Mouse (Mus musculus) liver, embryonic 12.5 days (tissue): ENCODE measurements at regions not wholly inside any gene's neighbourhood (a gene's known extent, or its start where the extent isn't known, plus 50 kb on each side); places are given as distances from the start of the nearest gene placed in this dataset.

Experiments used
- ATAC-seq: fragments of 200-750 bp; cut with Nextera tagmentation; 2 replicates; pipeline ENCODE4 v1.8.0; 2017; ENCODE audit warnings: moderate number of reproducible peaks, mild to moderate bottlenecking, moderate library complexity
- H3K27ac ChIP-seq: fragments of 300-500 bp; sonication (generic); 2 replicates; pipeline ENCODE4 v1.5.1; 2016; ENCODE audit warnings: mild to moderate bottlenecking
- H3K27me3 ChIP-seq: fragments of 300-500 bp; sonication (generic); replicated peaks from 2 replicates; pipeline ENCODE4 v1.6.1; 2016; ENCODE audit warnings: mild to moderate bottlenecking, moderate library complexity
- H3K36me3 ChIP-seq: fragments of 300-500 bp; sonication (generic); 2 replicates; pipeline ENCODE4 v1.6.1; 2016; ENCODE audit warnings: mild to moderate bottlenecking, moderate library complexity
- H3K4me1 ChIP-seq: fragments of 300-500 bp; sonication (generic); 2 replicates; pipeline ENCODE4 v1.6.1; 2016
- H3K4me2 ChIP-seq: fragments of 300-500 bp; sonication (generic); 2 replicates; pipeline ENCODE4 v1.6.1; 2016; ENCODE audit warnings: mild to moderate bottlenecking, moderate library complexity
- H3K4me3 ChIP-seq: fragments of 300-500 bp; sonication (generic); 2 replicates; pipeline ENCODE4 v1.5.1; 2016; ENCODE audit warnings: mild to moderate bottlenecking, moderate library complexity
- H3K9ac ChIP-seq: fragments of 300-500 bp; sonication (generic); 2 replicates; pipeline ENCODE4 v1.6.1; 2016; ENCODE audit warnings: mild to moderate bottlenecking, moderate library complexity
- H3K9me3 ChIP-seq: fragments of 300-500 bp; sonication (generic); replicated peaks from 2 replicates; pipeline ENCODE4 v1.6.1; 2016; ENCODE audit warnings: mild to moderate bottlenecking, moderate library complexity
- WGBS: fragments of 180-500 bp; shearing (Covaris S2); methylation state at CpG from one replicate; pipeline ENCODE4 v1.1.7; 2016; ENCODE audit not compliant: insufficient replicate concordance; 5-methylcytosine and 5-hydroxymethylcytosine counted together

DNA sequence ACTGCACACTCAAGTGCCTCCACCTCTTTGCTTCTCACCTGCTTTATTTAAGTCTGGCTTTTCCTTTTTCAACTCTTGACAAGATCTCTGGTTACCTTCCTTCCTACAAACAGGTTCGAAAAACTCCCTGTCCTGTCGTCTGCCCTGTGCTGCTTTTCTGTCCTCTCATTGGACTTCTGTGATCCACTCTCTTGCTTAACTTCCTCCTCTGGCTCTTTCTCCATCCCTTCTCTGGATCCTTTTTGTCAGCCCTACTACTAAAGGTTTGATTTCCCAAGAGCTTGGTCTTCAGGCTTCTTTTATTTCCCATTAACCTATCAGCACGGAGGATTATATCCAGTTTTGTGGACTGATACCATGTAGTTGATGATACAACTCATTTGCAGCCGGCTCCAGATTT, 149.8 kb downstream of the Satb1 start:
- Histone ChIP-seq H3K4me2 (no peak overlapping the region), H3K27ac (no peak overlapping the region), H3K36me3 (no peaks in the 10 kb centered on the region), H3K4me3 (no peak overlapping the region), H3K9ac (no peak overlapping the region), H3K27me3 (no peaks in the 10 kb centered on the region), H3K4me1 (no peaks in the 10 kb centered on the region), H3K9me3 (no peaks in the 10 kb centered on the region)
- WGBS: 60% methylated on average over 4 of the region's 4 CpGs
- ATAC-seq: no peak

DNA sequence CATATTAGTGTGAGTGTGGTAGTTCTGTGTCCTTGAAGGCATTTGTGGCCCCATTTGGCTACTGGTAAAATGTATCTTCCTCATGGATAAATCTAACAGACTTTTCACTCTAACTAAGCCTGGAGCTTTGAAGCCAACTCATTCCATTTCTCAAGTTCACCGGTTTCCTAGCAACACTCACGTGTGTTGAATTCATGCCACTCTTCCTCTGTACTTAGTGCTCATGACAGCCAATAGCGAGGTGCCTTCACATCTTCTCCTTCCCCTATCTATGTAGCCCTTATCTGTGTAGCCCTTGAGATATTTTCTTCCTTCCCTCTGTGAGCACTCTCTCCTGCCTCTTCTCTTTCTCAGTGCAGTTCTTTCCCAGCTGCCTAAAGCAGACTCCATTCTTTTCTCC, 150.7 kb downstream of the Satb1 start:
- H3K4me2 ChIP-seq: no peak overlapping the region
- H3K9ac ChIP-seq: no peak overlapping the region
- H3K4me1 ChIP-seq: no peaks in the 10 kb centered on the region
- no peaks in the 10 kb centered on the region for H3K27me3 ChIP-seq
- no peak overlapping the region for H3K27ac ChIP-seq
- ATAC-seq: no peak
- H3K4me3 ChIP-seq: no peak overlapping the region
- no peaks in the 10 kb centered on the region for H3K36me3 ChIP-seq
- WGBS: 61% methylated on average over 3 of the region's 3 CpGs
- H3K9me3 ChIP-seq: no peaks in the 10 kb centered on the region

DNA sequence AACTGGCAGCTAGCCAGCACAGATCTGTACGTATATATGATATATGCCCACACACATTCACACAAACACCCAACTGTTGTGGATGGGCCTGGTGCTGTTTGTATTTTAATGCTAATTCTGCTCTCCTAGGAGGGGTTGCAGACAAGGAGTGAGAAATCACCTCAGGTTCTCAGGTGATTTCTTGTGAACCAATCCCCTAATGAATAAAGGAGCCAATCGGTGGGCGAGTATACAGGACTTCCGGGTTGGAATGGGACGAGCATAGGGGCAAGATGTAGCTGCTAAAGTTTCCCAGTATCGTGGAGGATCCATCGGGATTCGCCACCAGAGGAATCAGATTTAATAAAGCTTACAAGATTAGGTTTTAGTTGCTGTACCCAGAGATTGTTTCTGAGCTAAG, 155.6 kb downstream of the Satb1 start:
- H3K4me2 ChIP-seq: no peak overlapping the region
- ATAC-seq: no peak
- WGBS: 83% methylated on average over 8 of the region's 8 CpGs
- H3K4me3 ChIP-seq: no peak overlapping the region
- no peaks in the 10 kb centered on the region for H3K27me3 ChIP-seq
- H3K27ac ChIP-seq: no peak overlapping the region
- no peaks in the 10 kb centered on the region for H3K4me1 ChIP-seq
- no peak overlapping the region for H3K9ac ChIP-seq
- H3K36me3 ChIP-seq: no peaks in the 10 kb centered on the region
- no peaks in the 10 kb centered on the region for H3K9me3 ChIP-seq

DNA sequence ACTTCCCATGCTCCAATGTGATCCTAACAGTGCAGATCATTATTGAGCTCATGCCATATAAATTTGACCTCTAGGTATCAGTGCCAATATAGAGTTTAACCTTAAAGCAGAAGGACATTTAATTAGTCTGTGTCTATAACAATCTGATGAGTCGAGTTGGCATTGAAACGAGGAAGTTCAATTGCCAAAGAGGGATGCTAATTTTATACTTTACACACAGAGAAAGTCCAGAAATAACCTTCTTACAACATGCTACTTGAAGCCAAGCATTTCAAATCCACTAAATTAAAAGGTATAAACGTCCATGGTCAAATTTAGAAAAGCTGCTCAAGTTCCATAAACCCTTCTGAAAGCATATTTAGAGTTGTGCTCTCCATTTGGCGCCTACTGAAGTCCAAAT, 174.7 kb downstream of the Satb1 start:
- no peaks in the 10 kb centered on the region for H3K36me3 ChIP-seq
- H3K4me2 ChIP-seq: no peak overlapping the region
- no peaks in the 10 kb centered on the region for H3K27me3 ChIP-seq
- H3K4me1 ChIP-seq: no peaks in the 10 kb centered on the region
- ATAC-seq: no peak
- H3K27ac ChIP-seq: no peak overlapping the region
- H3K9ac ChIP-seq: no peak overlapping the region
- no peaks in the 10 kb centered on the region for H3K9me3 ChIP-seq
- H3K4me3 ChIP-seq: no peak overlapping the region
- 38% methylated on average over 4 of the region's 4 CpGs for WGBS

DNA sequence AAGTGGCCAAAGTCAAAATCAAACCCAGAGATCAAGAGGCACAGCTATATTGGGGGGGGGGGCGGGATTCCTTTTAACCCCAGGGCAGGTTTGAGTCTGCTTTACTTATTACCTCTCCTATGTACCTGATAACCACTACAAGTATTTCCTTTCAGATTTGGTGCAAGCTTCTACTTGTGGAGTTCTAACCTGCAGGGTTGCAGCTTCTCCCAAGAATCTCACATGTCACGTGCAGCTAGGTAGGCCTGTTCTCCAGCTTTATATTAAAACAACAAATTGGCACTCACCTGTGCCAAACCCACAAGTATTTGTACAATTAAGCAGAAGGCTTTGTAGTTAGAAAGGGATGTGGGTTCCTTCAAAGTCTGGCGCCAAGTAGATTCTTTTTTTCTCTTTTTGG, 179.2 kb downstream of the Satb1 start:
- ATAC-seq: no peak
- Histone ChIP-seq H3K9ac (no peak overlapping the region), H3K27me3 (no peaks in the 10 kb centered on the region), H3K9me3 (no peaks in the 10 kb centered on the region), H3K36me3 (no peaks in the 10 kb centered on the region), H3K4me1 (no peaks in the 10 kb centered on the region), H3K4me3 (no peak overlapping the region), H3K27ac (no peak overlapping the region), H3K4me2 (no peak overlapping the region)
- WGBS: 68% methylated on average over 3 of the region's 3 CpGs

DNA sequence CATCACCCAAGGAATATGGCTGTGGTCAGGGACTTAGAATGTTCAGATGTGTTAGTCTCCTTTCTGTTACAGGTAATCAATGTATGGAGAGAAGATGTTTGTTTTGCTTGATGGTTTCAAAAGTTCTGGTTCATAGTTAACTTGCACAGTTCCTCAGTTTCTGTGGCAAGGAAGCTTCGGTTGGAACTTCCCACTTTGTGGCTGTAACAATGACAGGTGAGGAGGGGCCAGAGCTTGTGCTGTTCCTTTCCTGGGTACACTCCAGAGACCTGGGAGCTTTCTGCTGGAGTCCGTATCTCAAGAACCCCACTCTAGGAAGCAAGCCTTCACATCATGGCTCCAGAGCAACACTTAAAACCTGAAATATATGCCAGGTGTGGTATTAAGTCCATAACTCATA, 181.2 kb downstream of the Satb1 start:
- no peak overlapping the region for H3K4me3 ChIP-seq
- H3K4me1 ChIP-seq: no peaks in the 10 kb centered on the region
- H3K4me2 ChIP-seq: no peak overlapping the region
- H3K36me3 ChIP-seq: no peaks in the 10 kb centered on the region
- H3K9ac ChIP-seq: no peak overlapping the region
- H3K27me3 ChIP-seq: no peaks in the 10 kb centered on the region
- H3K27ac ChIP-seq: no peak overlapping the region
- no peak for ATAC-seq
- 42% methylated on average over 2 of the region's 2 CpGs for WGBS
- H3K9me3 ChIP-seq: no peaks in the 10 kb centered on the region

DNA sequence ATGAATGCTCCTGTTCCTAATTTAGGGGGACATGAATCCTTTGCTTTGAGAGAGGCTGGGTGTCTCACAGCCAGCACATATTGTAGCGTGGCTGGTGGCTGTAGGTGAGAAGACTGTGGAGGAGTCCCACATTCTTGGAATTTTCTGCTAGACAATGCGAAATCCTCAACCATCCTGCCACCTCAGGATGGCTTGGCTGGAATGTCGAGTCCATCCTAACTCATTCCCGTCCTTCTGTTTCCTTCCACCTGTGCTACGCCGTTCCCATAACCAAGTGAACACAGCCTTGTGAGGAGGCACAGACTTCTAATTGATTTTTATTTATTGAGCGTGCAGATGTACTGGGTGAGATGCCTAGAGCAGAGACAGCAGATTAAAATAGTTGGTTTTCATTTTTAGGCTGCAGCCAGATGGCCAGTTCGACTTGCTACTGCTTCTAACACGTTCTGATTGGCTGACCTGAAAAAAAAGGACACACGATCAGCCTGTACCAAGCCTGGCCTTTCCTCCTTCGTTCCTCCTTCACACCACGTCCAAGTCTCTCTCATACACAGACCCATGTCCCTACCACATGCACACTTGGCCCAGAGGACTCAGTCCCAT, 183.8 kb downstream of the Satb1 start:
- H3K4me1 ChIP-seq: no peaks in the 10 kb centered on the region
- no peaks in the 10 kb centered on the region for H3K27me3 ChIP-seq
- 61% methylated on average over 12 of the region's 12 CpGs for WGBS
- ATAC-seq: no peak
- H3K4me2 ChIP-seq: no peak overlapping the region
- no peak overlapping the region for H3K9ac ChIP-seq
- no peak overlapping the region for H3K27ac ChIP-seq
- no peaks in the 10 kb centered on the region for H3K9me3 ChIP-seq
- H3K36me3 ChIP-seq: no peaks in the 10 kb centered on the region
- H3K4me3 ChIP-seq: no peak overlapping the region

DNA sequence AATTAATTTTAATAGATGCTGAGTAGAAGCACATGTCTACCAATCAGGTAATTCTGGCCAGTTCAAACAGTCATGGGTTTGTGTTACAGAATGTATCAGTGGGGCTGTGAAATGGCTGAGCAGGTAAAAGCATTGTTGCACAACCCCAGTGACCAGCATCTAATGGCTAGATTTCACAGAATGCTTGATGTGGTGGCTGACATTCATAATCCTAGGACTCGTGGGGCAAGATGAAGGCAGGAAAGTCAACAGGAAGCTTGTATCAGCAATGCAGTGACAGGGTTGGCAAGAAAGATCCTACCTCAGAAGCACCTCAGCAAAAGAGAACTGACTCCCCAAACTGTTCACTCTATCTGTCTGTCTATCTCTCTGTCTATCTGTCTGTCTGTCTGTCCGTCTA, 186.7 kb downstream of the Satb1 start:
- ATAC-seq: no peak
- 31% methylated on average over 2 of the region's 2 CpGs for WGBS
- no peak overlapping the region for H3K27ac ChIP-seq
- no peaks in the 10 kb centered on the region for H3K36me3 ChIP-seq
- no peaks in the 10 kb centered on the region for H3K4me1 ChIP-seq
- H3K27me3 ChIP-seq: no peaks in the 10 kb centered on the region
- H3K9me3 ChIP-seq: no peaks in the 10 kb centered on the region
- no peak overlapping the region for H3K4me2 ChIP-seq
- H3K9ac ChIP-seq: no peak overlapping the region
- no peak overlapping the region for H3K4me3 ChIP-seq

DNA sequence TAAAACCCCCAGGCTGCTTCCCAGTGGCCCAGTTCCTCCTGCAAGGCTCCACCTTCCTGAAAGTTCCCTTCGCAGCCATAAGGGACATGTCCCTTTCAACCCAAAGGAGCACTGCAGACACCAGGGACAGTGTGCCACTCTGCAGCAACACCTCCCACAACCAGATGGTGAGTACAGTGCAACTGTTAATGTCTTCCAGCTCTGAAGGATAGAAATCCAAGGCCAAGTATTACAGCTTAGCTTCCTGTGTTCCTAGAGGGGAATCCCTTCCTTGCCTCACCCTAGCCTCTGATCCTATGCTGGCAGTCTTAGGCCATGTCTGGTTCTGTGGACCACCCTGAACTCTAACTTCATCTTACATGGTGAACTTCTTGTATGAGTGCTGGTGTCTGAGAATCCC, 187.2 kb downstream of the Satb1 start:
- Histone ChIP-seq H3K27me3 (no peaks in the 10 kb centered on the region), H3K4me2 (no peak overlapping the region), H3K27ac (no peak overlapping the region), H3K9ac (no peak overlapping the region), H3K4me3 (no peak overlapping the region), H3K9me3 (no peaks in the 10 kb centered on the region), H3K36me3 (no peaks in the 10 kb centered on the region), H3K4me1 (no peaks in the 10 kb centered on the region)
- no peak for ATAC-seq
- 59% methylated on average over 1 of the region's 1 CpGs for WGBS

DNA sequence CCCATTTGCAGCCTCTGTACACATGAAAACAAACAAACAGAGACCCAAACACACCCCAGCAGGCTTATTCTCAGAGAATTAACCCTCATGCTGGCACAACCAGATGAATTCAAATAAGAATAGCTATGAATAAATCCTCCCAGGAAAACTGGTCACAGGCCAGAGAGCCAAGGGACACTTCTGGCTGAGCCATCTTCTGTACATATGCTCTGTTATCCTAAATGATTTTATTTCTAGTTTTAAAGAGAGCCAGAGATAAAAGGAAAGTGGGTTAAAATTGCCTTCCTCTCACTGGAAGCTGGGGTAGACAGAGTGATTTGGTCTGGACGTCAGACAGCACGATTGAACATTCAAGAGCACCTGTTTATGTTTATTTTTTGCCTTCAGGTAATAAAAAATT, 190.4 kb downstream of the Satb1 start:
- Histone ChIP-seq H3K36me3 (no peaks in the 10 kb centered on the region), H3K27ac (no peak overlapping the region), H3K9ac (no peak overlapping the region), H3K4me3 (no peak overlapping the region), H3K4me1 (no peaks in the 10 kb centered on the region), H3K4me2 (no peak overlapping the region), H3K27me3 (no peaks in the 10 kb centered on the region), H3K9me3 (no peaks in the 10 kb centered on the region)
- no peak for ATAC-seq
- WGBS: 61% methylated on average over 2 of the region's 2 CpGs

DNA sequence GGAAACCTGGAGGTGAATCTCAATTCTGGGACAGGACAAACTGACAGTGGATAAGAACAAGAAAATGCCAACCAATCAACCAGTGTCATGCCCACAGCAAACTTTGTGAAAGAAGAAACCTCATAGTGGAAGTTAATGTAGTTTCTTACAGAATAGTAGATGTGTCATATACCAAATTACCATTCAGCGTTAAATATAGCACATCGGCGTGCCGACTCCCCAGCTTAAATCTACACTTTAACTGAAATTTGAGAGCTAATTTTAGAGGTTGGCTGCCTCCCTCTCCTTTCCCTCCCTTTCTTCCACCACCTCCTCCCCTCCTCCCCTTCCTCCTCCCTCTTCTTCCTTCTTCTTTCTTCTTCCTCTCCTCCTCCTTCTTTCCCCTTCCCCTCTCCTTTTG, 197.2 kb downstream of the Satb1 start:
- Histone ChIP-seq H3K4me2 (no peak overlapping the region), H3K36me3 (no peaks in the 10 kb centered on the region), H3K9me3 (no peaks in the 10 kb centered on the region), H3K9ac (no peak overlapping the region), H3K4me1 (no peaks in the 10 kb centered on the region), H3K4me3 (no peak overlapping the region), H3K27me3 (no peaks in the 10 kb centered on the region), H3K27ac (no peak overlapping the region)
- 78% methylated on average over 4 of the region's 4 CpGs for WGBS
- ATAC-seq: no peak

DNA sequence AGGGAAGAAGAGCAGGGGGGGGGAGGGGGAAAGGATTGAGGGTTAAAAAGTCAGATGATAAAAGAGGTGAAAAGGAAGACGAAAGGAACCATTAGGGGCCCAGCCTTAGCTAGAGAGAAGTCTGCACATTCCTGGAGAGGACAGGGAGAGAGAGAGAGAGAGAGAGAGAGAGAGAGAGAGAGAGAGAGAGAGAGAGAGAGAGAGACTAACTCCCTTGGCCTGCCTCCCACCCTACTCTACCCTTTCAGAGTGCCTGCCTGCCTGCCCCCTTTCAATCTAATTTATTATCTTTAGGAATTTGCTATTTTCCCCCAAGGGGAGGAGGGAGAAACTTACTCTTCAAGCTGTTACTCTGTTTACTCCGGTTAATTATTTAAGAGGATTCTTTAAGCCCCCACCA, 201.5 kb downstream of the Satb1 start:
- no peak for ATAC-seq
- H3K4me1 ChIP-seq: no peaks in the 10 kb centered on the region
- H3K27ac ChIP-seq: no peak overlapping the region
- H3K9me3 ChIP-seq: no peaks in the 10 kb centered on the region
- H3K4me2 ChIP-seq: no peak overlapping the region
- no peaks in the 10 kb centered on the region for H3K36me3 ChIP-seq
- 55% methylated on average over 2 of the region's 2 CpGs for WGBS
- H3K27me3 ChIP-seq: no peaks in the 10 kb centered on the region
- H3K4me3 ChIP-seq: no peak overlapping the region
- no peak overlapping the region for H3K9ac ChIP-seq

DNA sequence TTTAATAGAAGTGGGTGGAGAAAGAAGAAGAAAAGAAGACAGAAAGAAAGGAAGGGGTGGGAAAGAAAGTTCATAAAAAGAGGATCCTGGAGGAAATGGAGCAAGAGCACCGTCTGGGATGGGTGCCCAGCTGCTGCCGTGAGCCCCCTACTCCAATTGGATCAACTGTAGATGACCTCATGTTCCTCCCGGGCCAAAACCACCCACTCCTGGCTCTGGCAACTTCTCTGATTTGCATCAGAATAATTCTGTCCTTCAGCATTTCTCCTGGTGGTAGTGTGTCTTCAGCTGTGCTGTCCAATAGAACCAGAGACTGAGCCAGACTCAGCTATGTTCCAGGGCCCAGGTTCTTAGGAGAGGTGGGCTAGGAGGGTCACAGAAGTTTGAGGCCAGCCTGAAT, 212.6 kb downstream of the Satb1 start:
- no peaks in the 10 kb centered on the region for H3K36me3 ChIP-seq
- H3K27ac ChIP-seq: no peak overlapping the region
- no peak overlapping the region for H3K9ac ChIP-seq
- H3K4me3 ChIP-seq: no peak overlapping the region
- 64% methylated on average over 3 of the region's 3 CpGs for WGBS
- no peak for ATAC-seq
- no peaks in the 10 kb centered on the region for H3K9me3 ChIP-seq
- no peaks in the 10 kb centered on the region for H3K27me3 ChIP-seq
- H3K4me1 ChIP-seq: no peaks in the 10 kb centered on the region
- H3K4me2 ChIP-seq: no peak overlapping the region
